ENCODE assay signal across 7 mouse cellular contexts in genomic region chr4:117997381-117998269, GRCm38 (mm10).
DNase-seq lines count a peak whose midpoint lies in the region; ATAC-seq and TF ChIP-seq lines count a peak whose summit lies in the region.

No protein-coding gene starts in this region.

- no peak overlapping the region for H3K9ac ChIP-seq in hindbrain, embryonic 11.5 days (ENCODE audit: low read depth, low read length)
- no peak overlapping the region for H3K9ac ChIP-seq in limb, embryonic 15.5 days

- no peak overlapping the region for H3K4me2 ChIP-seq in hindbrain, embryonic 11.5 days (replicated peaks; ENCODE audit: low read depth, low read length)
- H3K4me2 ChIP-seq in limb, embryonic 15.5 days, result peak overlapping the region; percentile 4; the same call in 1 of the 2 replicates
- peak overlapping the region; percentile 78 for H3K4me2 ChIP-seq in myocyte (ENCODE audit: low read depth)

- H3K27me3 ChIP-seq in hindbrain, embryonic 11.5 days (ENCODE audit: control insufficient read depth, insufficient read depth, low read length), result no peaks in the 10 kb centered on the region
- H3K27me3 ChIP-seq in limb, embryonic 15.5 days, result no peaks in the 10 kb centered on the region
- H3K27me3 ChIP-seq in myocyte (ENCODE audit: control insufficient read depth, insufficient read depth, insufficient read length), result no peaks in the 10 kb centered on the region

- H3ac ChIP-seq in myocyte (ENCODE audit: control insufficient read depth, insufficient read length), result no peak overlapping the region

- WGBS in hindbrain, embryonic 11.5 days, result 20% methylated on average over 20 of the region's 20 CpGs
- 12% methylated on average over 20 of the region's 20 CpGs for WGBS in limb, embryonic 15.5 days

- no peak overlapping the region for H3K4me3 ChIP-seq in hindbrain, embryonic 11.5 days (ENCODE audit: low read depth, low read length)
- H3K4me3 ChIP-seq in limb, embryonic 15.5 days, result no peak overlapping the region
- H3K4me3 ChIP-seq in myocyte, result no peak overlapping the region

- H3K9me3 ChIP-seq in hindbrain, embryonic 11.5 days (ENCODE audit: control insufficient read depth, low read length), result no peaks in the 10 kb centered on the region
- no peaks in the 10 kb centered on the region for H3K9me3 ChIP-seq in limb, embryonic 15.5 days

- H3K36me3 ChIP-seq in hindbrain, embryonic 11.5 days (ENCODE audit: control insufficient read depth, insufficient read depth, low read length), result no peaks in the 10 kb centered on the region
- no peaks in the 10 kb centered on the region for H3K36me3 ChIP-seq in limb, embryonic 15.5 days
- no peaks in the 10 kb centered on the region for H3K36me3 ChIP-seq in myocyte (ENCODE audit: control insufficient read depth, insufficient read depth)

- no peak for ATAC-seq in hindbrain, embryonic 11.5 days (ENCODE audit: low FRiP score)
- ATAC-seq in limb, embryonic 15.5 days (ENCODE audit: insufficient number of reproducible peaks, low FRiP score, low TSS enrichment, low read depth), result peak; percentile 42; the same call in 1 of the 2 replicates

- peak; percentile 96 for DNase-seq in Muller cell, postnatal 12 days (ENCODE audit: inconsistent ontology term)
- DNase-seq in cerebellum, adult 18-20 months, result peak; percentile 78 to 88
- peak; percentile 48 for DNase-seq in forelimb bud, embryonic 11.5 days (ENCODE audit: low read depth, low spot score)
- DNase-seq in hindbrain, embryonic 11.5 days (ENCODE audit: low spot score), result peak; percentile 43
- DNase-seq in thymus, postnatal 10 days (ENCODE audit: low spot score in 2 of 2), result no peak

- no peak overlapping the region for H3K27ac ChIP-seq in hindbrain, embryonic 11.5 days (ENCODE audit: low read depth, low read length)
- 0 out of 2 replicates have a peak overlapping the region, but pooled peaks have one; percentile 27 for H3K27ac ChIP-seq in limb, embryonic 15.5 days

- no peaks in the 10 kb centered on the region for H3K79me2 ChIP-seq in myocyte (ENCODE audit: control insufficient read depth, insufficient read depth)

- no peak for TF ChIP-seq POLR2A in myocyte (IDR thresholded peaks at IDR 0.05; ENCODE audit: insufficient read length, low read depth)

- no peaks in the 10 kb centered on the region; the same call in 1 of the 2 replicates for H3K4me1 ChIP-seq in hindbrain, embryonic 11.5 days (replicated peaks; ENCODE audit: control insufficient read depth, insufficient read depth, low read length)
- H3K4me1 ChIP-seq in limb, embryonic 15.5 days, result peaks cover 44% of the 10 kb centered on the region

TF ChIP-seq in myocyte, 11 proteins besides CTCF, POLR2A, EP300 and RAD21:
- no peak for TF ChIP-seq E2F4 (IDR thresholded peaks at IDR 0.05; ENCODE audit: insufficient read depth)
- TF ChIP-seq TCF3 (IDR thresholded peaks at IDR 0.05; ENCODE audit: insufficient read length, low read depth), result no peak
- peak in 2 of 3 experiments; percentile 67 to 77 for TF ChIP-seq MYOD1 (IDR thresholded peaks at IDR 0.05; ENCODE audit: control insufficient read depth in 1 of 3, insufficient read length in 2 of 3, low read depth in 2 of 3)
- peak; percentile 58 for TF ChIP-seq TCF12 (IDR thresholded peaks at IDR 0.05; ENCODE audit: insufficient read depth, poor library complexity, severe bottlenecking)
- TF ChIP-seq MYOG (IDR thresholded peaks at IDR 0.05; ENCODE audit: control insufficient read depth in 1 of 3, insufficient read depth in 1 of 3, insufficient read length in 2 of 3, low read depth in 2 of 3), result peak; percentile 48 to 91 (median 64)
- TF ChIP-seq MAX (IDR thresholded peaks at IDR 0.05; ENCODE audit: low read depth), result peak; percentile 59
- TF ChIP-seq USF1 (IDR thresholded peaks at IDR 0.05; ENCODE audit: low read depth), result peak; percentile 72
- TF ChIP-seq POLR2AphosphoS2 (IDR thresholded peaks at IDR 0.05; ENCODE audit: insufficient read length, low read depth), result no peak
- no peak for TF ChIP-seq SRF (IDR thresholded peaks at IDR 0.05; ENCODE audit: control insufficient read depth, insufficient read length, low read depth)
- TF ChIP-seq CEBPB (IDR thresholded peaks at IDR 0.05; ENCODE audit: insufficient read depth, poor library complexity, severe bottlenecking), result 0 out of 2 replicates have a peak, but pooled peaks have one; percentile 35
- TF ChIP-seq REST (IDR thresholded peaks at IDR 0.05; ENCODE audit: insufficient read depth, insufficient read length), result no peak

Comparison
In these comparisons a context has a peak if more than half of its experiments do, and no peak if none do; other contexts are left out.
1. DNase-seq: peak in Muller cell, postnatal 12 days (single experiment), cerebellum, adult 18-20 months (2 of 2), forelimb bud, embryonic 11.5 days (single experiment) and hindbrain, embryonic 11.5 days (single experiment); none in thymus, postnatal 10 days (0 of 2).